Mouse (Mus musculus) hindbrain, embryonic 10.5 days (tissue): ENCODE measurements around the gene Zp1. TPM values are rescaled to one million over a fixed set of nuclear protein-coding genes. Genes with fewer than 3 reads are reported as not detected.

ENCODE experiments used
- DNase-seq: peaks from one replicate; pipeline ENCODE4 v3.0.0-alpha.2; 2017; ENCODE audit warnings: low spot score
- H3K27ac ChIP-seq: fragments of 300-500 bp; sonication (generic); 2 replicates; pipeline ENCODE4 v1.5.1; 2016; ENCODE audit warnings: mild to moderate bottlenecking, moderate library complexity
- H3K27me3 ChIP-seq: fragments of 300-500 bp; sonication (generic); 2 replicates; pipeline ENCODE4 v1.6.1; 2016; ENCODE audit warnings: mild to moderate bottlenecking; ENCODE audit not compliant: poor library complexity, insufficient read depth, severe bottlenecking
- H3K36me3 ChIP-seq: fragments of 300-500 bp; sonication (generic); 2 replicates; pipeline ENCODE4 v1.6.1; 2016; ENCODE audit warnings: mild to moderate bottlenecking, moderate library complexity
- H3K4me1 ChIP-seq: fragments of 300-500 bp; sonication (generic); replicated peaks from 2 replicates; pipeline ENCODE4 v1.6.1; 2016; ENCODE audit warnings: mild to moderate bottlenecking
- H3K4me3 ChIP-seq: fragments of 300-500 bp; sonication (generic); 2 replicates; pipeline ENCODE4 v1.5.1; 2016; ENCODE audit warnings: mild to moderate bottlenecking, moderate library complexity
- H3K9me3 ChIP-seq: fragments of 300-500 bp; sonication (generic); 2 replicates; pipeline ENCODE4 v1.6.1; 2016; ENCODE audit warnings: mild to moderate bottlenecking, moderate library complexity
- WGBS: fragments of 180-500 bp; shearing (Covaris S2); methylation state at CpG from one replicate; pipeline ENCODE4 v1.1.7; 2016; 5-methylcytosine and 5-hydroxymethylcytosine counted together
- polyA plus RNA-seq: library from polyadenylated mRNA; unstranded; fragments of >200 nt; fragmentation: Nextera tagmentation; extraction: Ambion mirVana; gene quantifications from 2 replicates; pipeline ENCODE4 v1.2.1, GENCODE M21; 2016

Zp1 gene
- polyA plus RNA-seq, 1 experiment from 2014 or later: 0.08 TPM

DNA sequence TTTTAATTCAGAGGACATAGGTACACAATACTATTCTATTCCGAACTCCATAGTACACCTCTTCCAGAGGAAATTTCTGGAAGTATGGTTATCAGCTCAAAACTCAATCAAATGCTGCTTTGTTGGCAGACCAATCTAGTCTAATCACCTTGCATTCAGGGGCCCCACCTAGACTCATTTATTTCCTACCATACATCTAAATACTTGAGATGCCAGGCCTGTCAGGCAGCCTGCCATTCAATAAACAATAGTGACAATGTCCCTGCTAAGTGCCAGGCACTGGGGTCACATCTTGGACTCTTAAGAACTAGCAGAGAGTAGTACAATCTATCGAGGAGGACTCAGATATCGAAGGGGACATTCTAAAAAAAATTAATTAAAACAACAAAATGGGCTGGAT, 28.2 kb downstream of the Zp1 start:
- Histone ChIP-seq H3K9me3 (no peaks in the 10 kb centered on the region), H3K4me3 (no peak overlapping the region), H3K36me3 (peaks cover 4% of the 10 kb centered on the region), H3K27ac (no peak overlapping the region), H3K4me1 (peaks cover 20% of the 10 kb centered on the region), H3K27me3 (no peaks in the 10 kb centered on the region)
- 94% methylated on average over 3 of the region's 3 CpGs for WGBS
- no peak for DNase-seq

DNA sequence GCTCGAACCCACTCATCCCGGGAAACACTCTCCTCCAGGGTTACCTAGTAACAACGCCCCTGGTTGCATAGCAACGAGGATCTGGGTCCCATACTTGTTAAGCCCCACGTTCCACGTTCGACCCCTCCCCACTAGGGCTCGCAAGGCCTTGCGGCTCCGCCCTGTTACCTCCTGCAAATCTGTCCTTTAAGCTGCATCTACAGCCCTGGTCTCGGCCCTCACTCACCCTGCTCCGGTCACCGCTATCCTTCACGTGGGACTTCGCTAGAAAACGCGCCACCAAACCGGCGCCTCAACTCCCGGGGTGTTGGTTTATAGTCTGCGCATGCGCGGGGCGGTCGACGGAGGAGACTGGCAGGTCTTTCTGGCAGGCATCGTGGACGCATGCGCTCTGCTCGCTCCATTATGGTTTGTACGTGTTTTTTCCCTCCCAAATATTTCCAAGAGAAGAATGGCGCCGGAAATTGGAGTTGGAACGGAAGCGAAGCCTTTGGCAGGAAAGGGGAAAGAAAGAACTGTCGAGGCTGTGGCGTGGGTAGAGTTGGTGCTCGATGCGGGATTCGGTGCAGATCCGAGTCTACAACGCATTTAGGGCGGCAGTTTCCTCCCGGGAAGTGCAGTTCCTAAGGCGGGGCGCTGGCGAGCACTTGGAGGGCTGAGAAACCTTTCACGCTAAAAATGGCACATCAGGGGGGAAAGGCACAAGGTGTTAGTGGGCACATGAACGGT, 38.8 kb downstream of the Zp1 start, which contains the start of gene Tmem109:
Tmem109 (minus strand) TSS at position 576 of the 729 bp plus-strand sequence.
- DNase-seq: peak; percentile 97

DNA sequence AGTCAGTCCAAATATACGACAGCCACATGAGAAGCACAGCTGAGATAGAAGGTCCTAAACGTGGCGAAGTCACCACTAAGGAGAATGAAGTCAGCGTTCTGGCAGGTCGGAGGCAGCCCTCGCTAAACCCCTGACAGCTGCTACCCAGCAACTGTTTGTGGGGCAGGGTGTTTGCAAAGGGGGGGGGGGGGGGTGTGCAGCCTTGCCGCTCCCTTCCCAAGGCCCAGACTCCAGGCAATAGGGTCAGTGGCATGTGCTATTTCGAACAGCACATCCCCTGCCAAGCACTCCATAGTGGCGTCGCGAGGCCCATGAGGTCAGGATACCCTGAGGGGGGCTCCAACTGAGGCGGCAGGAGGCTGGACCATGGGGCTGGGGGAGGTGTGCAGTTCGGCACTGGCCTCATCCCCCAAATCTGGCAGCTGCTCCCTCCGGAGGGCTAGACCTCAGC, 39.4 kb downstream of the Zp1 start:
- no peak for DNase-seq
- Histone ChIP-seq H3K36me3 (peaks cover 17% of the 10 kb centered on the region), H3K27ac (peak overlapping the region; percentile 97), H3K9me3 (0 out of 2 replicates have a peak, but pooled peaks cover 9% of the 10 kb centered on the region), H3K27me3 (no peaks in the 10 kb centered on the region), H3K4me3 (peak overlapping the region; percentile 66), H3K4me1 (peaks cover 30% of the 10 kb centered on the region)
- 1% methylated on average over 14 of the region's 14 CpGs for WGBS

More for the DNA sequence above, 38.8 kb downstream of the Zp1 start, which contains the start of gene Tmem109:
- H3K27me3 ChIP-seq: no peaks in the 10 kb centered on the region
- H3K9me3 ChIP-seq: 0 out of 2 replicates have a peak, but pooled peaks cover 14% of the 10 kb centered on the region
- H3K4me3 ChIP-seq: peak within 1 kb of the TSS; percentile 66
- H3K27ac ChIP-seq: peak within 1 kb of the TSS; percentile 97
- H3K36me3 ChIP-seq: peaks cover 17% of the 10 kb centered on the region
- peaks cover 30% of the 10 kb centered on the region for H3K4me1 ChIP-seq
- under 1% methylated on average over 49 of the region's 49 CpGs for WGBS

DNA sequence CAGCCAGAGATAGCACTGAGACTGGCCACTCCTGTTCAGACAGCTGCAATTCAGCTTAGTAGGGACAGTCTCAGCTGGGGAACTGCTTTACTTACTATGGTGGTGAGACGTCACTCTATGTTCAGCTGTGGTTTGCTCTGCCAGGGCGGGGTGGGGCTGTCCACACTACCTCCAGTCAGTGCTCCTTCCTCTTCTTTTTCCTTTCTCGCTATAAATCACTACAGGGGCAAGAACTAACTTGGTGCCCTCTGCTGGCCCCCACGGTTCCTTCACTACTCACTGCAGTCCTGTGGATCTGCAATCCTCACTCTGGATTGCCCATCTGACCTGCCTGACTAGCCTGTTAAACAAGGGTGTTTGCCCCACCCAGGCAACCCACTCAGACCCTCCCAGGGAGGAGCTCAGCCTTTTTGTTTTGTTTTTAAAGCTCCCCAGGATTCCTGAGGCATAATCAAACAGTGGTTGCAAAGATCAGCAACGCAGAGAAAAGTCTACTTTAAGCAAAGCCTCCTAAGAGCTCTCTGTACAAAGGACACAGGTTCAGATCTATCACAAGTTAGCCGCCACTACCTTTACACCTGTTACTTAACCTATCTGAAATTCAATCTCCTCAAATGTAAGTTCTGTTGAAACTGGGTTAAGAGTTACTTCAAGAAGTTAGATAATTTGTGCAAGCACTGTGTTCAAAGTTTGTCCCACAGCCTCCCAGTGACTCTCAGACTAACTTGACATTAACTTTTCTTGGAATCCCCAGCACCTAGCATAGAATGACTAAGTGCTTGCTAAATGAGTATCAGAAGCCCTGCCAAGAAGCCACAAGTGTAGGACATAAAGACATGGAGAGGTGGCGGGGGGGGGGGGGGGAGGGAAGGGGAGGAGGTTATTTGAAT, 40.1 kb downstream of the Zp1 start:
- no peak for DNase-seq
- Histone ChIP-seq H3K4me1 (peaks cover 30% of the 10 kb centered on the region), H3K27me3 (no peaks in the 10 kb centered on the region), H3K36me3 (peaks cover 17% of the 10 kb centered on the region), H3K4me3 (peak overlapping the region; percentile 66), H3K27ac (peak overlapping the region; percentile 97), H3K9me3 (0 out of 2 replicates have a peak, but pooled peaks cover 4% of the 10 kb centered on the region)
- WGBS: 43% methylated on average over 7 of the region's 7 CpGs

DNA sequence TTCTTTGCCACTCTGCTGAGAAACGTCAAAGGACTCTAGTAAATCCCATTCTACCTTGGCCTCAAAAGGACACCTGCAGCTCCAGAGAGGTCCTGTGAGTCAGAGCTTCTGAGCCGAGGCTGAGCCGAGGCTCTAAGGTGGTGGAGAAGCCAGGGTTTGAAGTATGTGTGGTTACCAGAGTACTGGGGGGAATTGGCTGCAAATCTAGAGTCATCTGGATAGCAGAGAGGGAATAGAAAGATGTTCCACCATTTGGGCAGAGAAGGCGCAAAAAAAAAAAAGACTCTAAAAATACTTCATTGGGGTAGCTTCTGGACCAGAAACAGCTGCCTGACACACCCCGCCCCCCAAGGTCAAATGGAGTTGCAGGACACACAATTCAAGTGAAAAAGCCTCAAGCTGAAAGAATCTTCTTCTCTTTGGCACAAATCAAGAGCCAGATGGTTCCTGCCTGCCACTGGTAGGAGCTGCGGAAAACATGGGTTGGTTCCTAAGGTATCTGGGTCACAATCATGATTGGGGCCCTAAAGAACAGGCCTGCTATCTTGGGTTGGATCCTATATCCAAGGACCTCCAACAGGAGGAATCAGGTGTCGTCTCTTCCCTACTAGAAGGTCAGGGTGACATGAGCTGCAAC, 42.1 kb downstream of the Zp1 start:
- Histone ChIP-seq H3K4me3 (no peak overlapping the region), H3K27ac (no peak overlapping the region), H3K36me3 (peaks cover 30% of the 10 kb centered on the region), H3K9me3 (no peaks in the 10 kb centered on the region), H3K4me1 (peaks cover 30% of the 10 kb centered on the region), H3K27me3 (no peaks in the 10 kb centered on the region)
- 93% methylated on average over 7 of the region's 7 CpGs for WGBS
- DNase-seq: no peak

DNA sequence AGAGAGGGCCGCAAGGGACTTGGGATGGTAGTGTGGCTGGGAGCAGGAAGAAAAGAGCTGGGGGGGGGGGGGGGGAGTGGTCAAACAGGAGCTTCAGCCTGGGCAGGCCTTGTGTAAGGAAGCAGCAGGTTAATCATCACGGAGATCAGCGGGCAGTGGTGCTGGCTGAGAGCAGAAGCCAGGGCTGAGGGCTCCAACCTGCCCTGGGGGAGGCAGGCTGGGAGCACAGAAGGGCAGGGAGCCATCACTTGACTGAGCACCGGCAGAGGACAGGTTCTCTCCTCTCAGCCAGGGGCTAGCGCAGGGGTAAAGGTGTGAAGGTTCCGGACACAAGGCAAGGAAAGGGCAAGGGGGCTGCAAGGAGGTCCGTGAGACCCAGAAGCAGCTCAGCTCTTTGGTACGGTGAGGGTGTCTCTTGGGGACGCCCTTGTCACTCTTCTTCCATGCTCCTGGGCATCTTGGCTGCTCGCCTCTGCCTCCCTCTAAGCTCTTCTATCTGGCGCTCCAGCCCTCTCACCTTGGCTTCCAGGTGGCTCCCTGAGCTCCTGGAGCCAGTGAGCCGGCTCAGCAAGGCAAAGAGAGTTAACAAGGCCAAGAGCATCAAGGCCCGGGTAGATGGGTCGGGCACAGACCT, 49.0 kb downstream of the Zp1 start:
- Histone ChIP-seq H3K4me3 (no peak overlapping the region), H3K27ac (no peak overlapping the region), H3K4me1 (peaks cover 50% of the 10 kb centered on the region), H3K27me3 (peaks cover 7% of the 10 kb centered on the region; the same call in 1 of the 2 replicates), H3K36me3 (peaks cover 51% of the 10 kb centered on the region), H3K9me3 (no peaks in the 10 kb centered on the region)
- WGBS: 77% methylated on average over 14 of the region's 14 CpGs
- DNase-seq: no peak

DNA sequence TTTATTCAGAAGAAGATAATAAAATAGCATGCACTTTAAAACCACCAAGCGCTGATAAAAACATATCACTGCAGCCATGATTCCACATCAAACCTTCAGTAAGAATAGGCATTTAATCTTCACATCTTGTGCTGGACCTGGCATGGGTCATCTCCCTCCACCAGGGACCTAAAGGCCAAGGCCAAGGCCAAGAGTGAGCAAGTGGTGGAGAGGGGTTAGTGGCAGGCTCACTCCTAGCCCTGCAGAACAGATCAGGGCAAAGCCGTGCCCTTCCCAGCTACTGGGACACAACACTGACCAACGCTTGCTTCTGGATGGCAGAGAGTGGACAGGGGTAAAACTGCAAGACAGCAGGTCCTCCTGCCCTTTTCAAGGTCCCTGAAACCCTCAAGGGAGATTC, 49.8 kb downstream of the Zp1 start:
- Histone ChIP-seq H3K27me3 (peaks cover 7% of the 10 kb centered on the region; the same call in 1 of the 2 replicates), H3K36me3 (peaks cover 59% of the 10 kb centered on the region), H3K9me3 (no peaks in the 10 kb centered on the region), H3K4me3 (no peak overlapping the region), H3K27ac (no peak overlapping the region), H3K4me1 (peaks cover 51% of the 10 kb centered on the region)
- no peak for DNase-seq
- WGBS: 84% methylated on average over 3 of the region's 3 CpGs

DNA sequence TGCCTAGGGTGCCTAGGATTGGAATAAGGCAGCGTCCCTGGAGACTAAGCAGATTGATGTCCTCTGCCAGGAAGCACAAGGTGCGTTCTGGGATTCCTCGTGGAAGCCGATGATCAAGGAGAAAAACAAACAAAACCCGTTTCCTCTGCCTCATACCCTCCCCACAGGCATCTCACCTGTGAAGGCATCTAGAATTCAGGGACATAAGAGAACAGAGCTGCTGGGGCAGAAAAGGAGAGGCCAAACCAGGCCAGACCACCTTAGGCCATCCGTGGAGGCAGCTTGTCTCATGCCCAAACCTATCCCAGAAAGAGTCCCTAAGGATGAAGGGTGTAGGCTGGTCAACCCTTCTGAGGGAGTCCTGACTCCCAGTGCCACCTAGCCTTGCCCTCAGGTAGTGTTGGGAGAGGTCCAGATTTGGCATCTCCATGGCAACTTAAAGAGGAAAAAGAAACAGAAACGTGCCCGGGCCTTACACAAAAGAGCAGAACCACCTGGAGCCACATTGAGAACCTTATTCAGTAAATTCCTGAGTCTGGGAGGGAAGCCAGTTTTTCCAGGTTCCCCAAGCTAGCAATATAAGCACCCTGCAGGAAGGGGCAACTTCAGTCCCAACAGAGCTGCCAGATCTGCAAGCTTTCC, 50.4 kb downstream of the Zp1 start, which contains the start of gene Tmem132a:
Tmem132a (minus strand) TSS at position 55 of the 642 bp plus-strand sequence.
- Histone ChIP-seq H3K36me3 (peaks cover 65% of the 10 kb centered on the region), H3K4me1 (peaks cover 51% of the 10 kb centered on the region), H3K27ac (peak within 1 kb of the TSS; percentile 99), H3K27me3 (peaks cover 7% of the 10 kb centered on the region; the same call in 1 of the 2 replicates), H3K4me3 (peak within 1 kb of the TSS; percentile 85), H3K9me3 (no peaks in the 10 kb centered on the region)
- 5% methylated on average over 8 of the region's 8 CpGs for WGBS
- no peak for DNase-seq

DNA sequence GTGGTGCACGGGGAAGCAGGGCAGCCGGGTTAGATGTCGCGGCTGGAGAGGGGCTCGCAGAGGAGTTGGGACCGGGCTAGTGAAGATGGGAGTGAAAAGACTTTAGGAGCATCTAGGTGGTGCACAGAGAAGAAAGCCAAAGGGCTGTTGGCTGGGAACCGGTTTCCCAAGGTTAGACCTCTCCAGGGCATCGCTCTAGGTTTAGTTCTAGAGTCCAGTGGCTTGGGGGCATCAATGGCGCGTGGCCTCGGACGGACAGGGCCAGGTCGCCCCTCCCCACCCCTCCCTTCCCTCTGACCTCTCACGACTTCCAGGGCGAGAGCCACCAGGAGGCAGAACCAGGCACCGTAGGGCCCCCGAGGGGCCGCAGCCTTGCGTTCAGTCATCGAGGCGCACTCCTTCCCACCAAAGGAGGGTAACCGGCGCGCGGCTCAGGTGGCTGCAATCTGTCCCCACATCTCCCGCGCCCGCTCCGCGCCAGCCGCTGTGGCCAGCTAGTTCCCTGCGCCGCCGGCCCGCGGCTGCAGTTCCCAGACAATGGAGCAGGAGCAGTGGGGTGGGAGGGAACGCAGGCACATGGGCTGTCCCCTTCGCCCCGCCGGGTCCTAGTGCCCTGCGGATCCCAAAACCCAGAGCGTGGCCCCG, 51.1 kb downstream of the Zp1 start:
- Histone ChIP-seq H3K36me3 (peaks cover 70% of the 10 kb centered on the region), H3K4me1 (peaks cover 51% of the 10 kb centered on the region), H3K27me3 (peaks cover 7% of the 10 kb centered on the region; the same call in 1 of the 2 replicates), H3K27ac (peak overlapping the region; percentile 99), H3K9me3 (no peaks in the 10 kb centered on the region), H3K4me3 (peak overlapping the region; percentile 85)
- DNase-seq: peak; percentile 91
- WGBS: under 1% methylated on average over 43 of the region's 43 CpGs

DNA sequence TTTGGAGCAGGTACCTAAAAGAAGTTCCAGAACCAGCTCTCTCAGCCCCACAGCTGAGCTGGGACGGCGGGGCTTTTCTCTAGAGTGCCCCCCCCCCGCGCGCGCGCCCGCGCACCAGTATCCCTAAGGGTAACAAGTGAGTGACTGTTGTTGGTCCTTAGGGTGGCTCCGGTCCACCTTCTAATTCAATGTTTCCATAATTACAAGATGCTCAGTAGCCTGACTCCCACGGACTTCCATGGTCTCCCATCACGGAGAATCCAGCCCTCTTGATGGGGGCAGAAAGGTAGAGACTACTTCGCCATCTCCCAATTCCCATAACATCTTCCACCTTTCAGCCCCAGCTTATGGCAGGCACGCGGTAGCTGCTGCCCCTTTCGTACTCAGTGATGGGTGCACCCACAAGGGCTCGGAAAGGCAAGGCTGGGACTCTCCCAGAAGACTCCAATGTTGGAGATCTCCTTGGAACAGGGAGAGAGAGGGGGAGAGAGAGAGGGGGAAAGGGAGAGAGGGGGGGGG, 51.8 kb downstream of the Zp1 start:
- Histone ChIP-seq H3K9me3 (no peaks in the 10 kb centered on the region), H3K27ac (peak overlapping the region; percentile 99), H3K4me3 (peak overlapping the region; percentile 85), H3K36me3 (peaks cover 70% of the 10 kb centered on the region), H3K4me1 (peaks cover 51% of the 10 kb centered on the region), H3K27me3 (peaks cover 7% of the 10 kb centered on the region; the same call in 1 of the 2 replicates)
- WGBS: under 1% methylated on average over 17 of the region's 17 CpGs
- DNase-seq: no peak
